Mouse (Mus musculus) layer of hippocampus, adult 6 months (tissue): ENCODE measurements around the gene Lyrm1. TPM values are rescaled to one million over a fixed set of nuclear protein-coding genes. Genes with fewer than 3 reads are reported as not detected.

Experiments
- long read RNA-seq, 2 experiments: library from polyadenylated mRNA; unstranded; transcript quantifications; one replicate each; pipeline ENCODE4 v2.0.0; 2019 to 2020
- polyA plus RNA-seq: library from polyadenylated mRNA; unstranded; fragments of <200 nt; fragmentation: Nextera tagmentation; gene quantifications from 2 replicates; pipeline ENCODE4 v1.2.3, GENCODE M21; 2021

Lyrm1 gene
- 19.0 and 19.3 TPM in 2 replicates for polyA plus RNA-seq
- long read RNA-seq, experiment 1, transcript Lyrm1-204 (4 exons, 875 nt): major isoform, 5 of 22 reads
- long read RNA-seq, experiment 1, partial matches to known transcripts: 6 of 22 reads
- long read RNA-seq, experiment 1, other reads (novel, unspliced or antisense): 8 of 22 reads
- long read RNA-seq, experiment 2, partial matches to known transcripts: 2 of 22 reads
- long read RNA-seq, experiment 2, other reads (novel, unspliced or antisense): 19 of 22 reads

DNA sequence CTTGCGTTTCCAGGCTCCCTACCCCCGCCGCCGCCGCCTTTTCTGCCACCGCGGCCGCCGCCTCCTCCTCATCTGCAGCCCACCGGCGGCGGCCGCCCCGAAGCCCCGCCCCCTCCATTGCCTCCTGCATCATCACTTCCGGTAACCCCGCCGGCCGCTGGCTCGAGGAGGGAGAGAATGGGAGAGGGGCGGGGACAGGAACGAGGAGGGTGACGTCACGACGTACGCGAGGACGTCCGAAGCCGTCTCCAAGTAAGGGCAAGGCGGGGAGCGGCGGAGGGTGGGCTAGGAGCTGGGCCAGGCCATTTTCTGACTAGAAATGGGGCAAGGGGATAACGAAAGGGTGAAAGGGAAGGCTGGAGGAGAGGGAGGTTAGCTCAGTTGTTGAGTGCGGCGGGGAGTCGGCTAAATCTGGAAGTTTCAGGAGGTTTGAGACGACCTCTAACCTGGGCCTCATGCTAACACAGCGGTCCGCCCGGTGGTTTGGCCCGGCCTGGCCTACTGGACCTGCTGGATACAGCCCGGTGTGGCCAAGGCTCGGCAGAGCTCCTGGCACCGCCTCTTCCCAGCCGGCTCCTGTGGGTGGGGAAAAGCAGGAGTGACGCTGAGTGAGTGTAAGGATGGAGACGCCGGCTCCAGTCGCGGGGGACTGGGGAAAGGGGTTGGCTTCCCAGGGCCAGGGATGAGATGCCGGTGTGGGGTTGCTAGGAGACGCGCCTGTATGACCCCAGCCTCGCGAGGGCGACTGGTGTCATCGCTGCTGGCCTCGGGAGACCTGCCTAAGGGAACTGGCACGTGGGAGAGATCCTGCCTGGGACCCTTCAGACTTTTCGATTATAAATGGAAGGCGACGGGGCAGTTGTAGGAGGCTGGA lies at the start of gene Lyrm1, which contains the start of gene Dcun1d3:
TSS of gene Lyrm1 (plus strand) at position 223 of the 874 bp plus-strand sequence.
TSS of gene Dcun1d3 (minus strand) at position 660 of the 874 bp plus-strand sequence.

Other genes with a start within 250 kb of the Lyrm1 start
- not detected in 2 replicates for gene Acsm4, start 205.8 kb upstream of the Lyrm1 start, polyA plus RNA-seq
- 39.0 and 40.0 TPM in 2 replicates for gene Thumpd1, start 175.1 kb upstream of the Lyrm1 start, polyA plus RNA-seq
- gene Acsm3, start 134.9 kb upstream of the Lyrm1 start, polyA plus RNA-seq: 0.46 TPM in 1 of 2 replicates, not detected in the other
- gene Rexo5, start 101.9 kb upstream of the Lyrm1 start, polyA plus RNA-seq: 0.90 and 0.97 TPM in 2 replicates
- gene Eri2, start 101.8 kb upstream of the Lyrm1 start, polyA plus RNA-seq: 5.3 and 6.0 TPM in 2 replicates
- gene Dcun1d3, start 437 bp downstream of the Lyrm1 start, polyA plus RNA-seq: 1.4 and 1.8 TPM in 2 replicates
- gene Dnah3, start 199.4 kb downstream of the Lyrm1 start, polyA plus RNA-seq: 0.30 and 0.43 TPM in 2 replicates
- gene Tmem159, start 206.5 kb downstream of the Lyrm1 start, polyA plus RNA-seq: 25.5 and 37.3 TPM in 2 replicates
- gene Zp2, start 249.4 kb downstream of the Lyrm1 start, polyA plus RNA-seq: not detected in 2 replicates